Mouse (Mus musculus): Measurements from ENCODE around the gene Disp2. TPM values are rescaled to one million over a fixed set of nuclear protein-coding genes. Genes with fewer than 3 reads are reported as not detected.
A peak's percentile ranks its signal among the peaks of the same experiment; 100 is the strongest.

Disp2 gene
- polyA plus RNA-seq, 1 experiment from 2014 or later: 2.5 TPM

- H3K4me1 ChIP-seq (replicated peaks; ENCODE audit: control insufficient read depth, insufficient read depth, low read length): peaks cover 7% of the 10 kb centered on the region
These were observed 34.7 kb downstream of the Disp2 start, which contains the start of gene Knstrn for GRCm38 (mm10) chr2:118813981-118814836. Gene Knstrn (plus strand): TSS chr2:118814003.

GRCm38 (mm10) chr2:118822800-118823199 lies 43.3 kb downstream of the Disp2 start:
- Histone ChIP-seq H3K4me1 (replicated peaks; ENCODE audit: control insufficient read depth, insufficient read depth, low read length) (no peaks in the 10 kb centered on the region), H3K36me3 (ENCODE audit: control insufficient read depth, insufficient read depth) (peaks cover 38% of the 10 kb centered on the region), H3K9ac (ENCODE audit: low read depth, low read length) (no peak overlapping the region), H3K27ac (ENCODE audit: low read depth, low read length) (no peak overlapping the region), H3K27me3 (replicated peaks; ENCODE audit: control insufficient read depth, insufficient read depth, low read length) (no peaks in the 10 kb centered on the region), H3K4me2 (replicated peaks; ENCODE audit: low read depth) (no peak overlapping the region), H3K9me3 (ENCODE audit: control insufficient read depth) (no peaks in the 10 kb centered on the region), H3K4me3 (ENCODE audit: low read depth, low read length) (no peak overlapping the region)
- no peak for TF ChIP-seq CTCF (IDR thresholded peaks at IDR 0.05; ENCODE audit: low read depth)
- no peak for ATAC-seq
- 89% methylated on average over 5 of the region's 5 CpGs for WGBS

More at GRCm38 (mm10) chr2:118813981-118814836, 34.7 kb downstream of the Disp2 start, which contains the start of gene Knstrn:
- Histone ChIP-seq H3K9ac (ENCODE audit: low read depth, low read length) (peak within 1 kb of the TSS; percentile 67), H3K27me3 (replicated peaks; ENCODE audit: control insufficient read depth, insufficient read depth, low read length) (no peaks in the 10 kb centered on the region), H3K4me2 (replicated peaks; ENCODE audit: low read depth) (peak within 1 kb of the TSS; percentile 98), H3K27ac (ENCODE audit: low read depth, low read length) (peak within 1 kb of the TSS; percentile 46; the same call in 1 of the 2 replicates), H3K9me3 (ENCODE audit: control insufficient read depth) (no peaks in the 10 kb centered on the region), H3K36me3 (ENCODE audit: control insufficient read depth, insufficient read depth) (peaks cover 17% of the 10 kb centered on the region), H3K4me3 (ENCODE audit: low read depth, low read length) (peak within 1 kb of the TSS; percentile 82)
- TF ChIP-seq CTCF (IDR thresholded peaks at IDR 0.05; ENCODE audit: low read depth): peak; percentile 14; the same call in 1 of the 2 replicates
- ATAC-seq: peak; percentile 87
- WGBS: under 1% methylated on average over 49 of the region's 49 CpGs

GRCm38 (mm10) chr2:118824396-118824795 lies 44.9 kb downstream of the Disp2 start:
- Histone ChIP-seq H3K36me3 (ENCODE audit: control insufficient read depth, insufficient read depth) (peaks cover 28% of the 10 kb centered on the region; the same call in 1 of the 2 replicates), H3K27me3 (replicated peaks; ENCODE audit: control insufficient read depth, insufficient read depth, low read length) (no peaks in the 10 kb centered on the region), H3K9ac (ENCODE audit: low read depth, low read length) (no peak overlapping the region), H3K4me2 (replicated peaks; ENCODE audit: low read depth) (no peak overlapping the region), H3K9me3 (ENCODE audit: control insufficient read depth) (no peaks in the 10 kb centered on the region), H3K27ac (ENCODE audit: low read depth, low read length) (no peak overlapping the region), H3K4me3 (ENCODE audit: low read depth, low read length) (no peak overlapping the region), H3K4me1 (replicated peaks; ENCODE audit: control insufficient read depth, insufficient read depth, low read length) (no peaks in the 10 kb centered on the region)
- TF ChIP-seq CTCF (IDR thresholded peaks at IDR 0.05; ENCODE audit: low read depth): no peak
- no peak for ATAC-seq
- 98% methylated on average over 4 of the region's 4 CpGs for WGBS

GRCm38 (mm10) chr2:118829096-118829495 lies 49.6 kb downstream of the Disp2 start:
- Histone ChIP-seq H3K4me1 (replicated peaks; ENCODE audit: control insufficient read depth, insufficient read depth, low read length) (no peaks in the 10 kb centered on the region), H3K4me2 (replicated peaks; ENCODE audit: low read depth) (no peak overlapping the region), H3K9ac (ENCODE audit: low read depth, low read length) (no peak overlapping the region), H3K27ac (ENCODE audit: low read depth, low read length) (no peak overlapping the region), H3K4me3 (ENCODE audit: low read depth, low read length) (no peak overlapping the region), H3K27me3 (replicated peaks; ENCODE audit: control insufficient read depth, insufficient read depth, low read length) (no peaks in the 10 kb centered on the region), H3K9me3 (ENCODE audit: control insufficient read depth) (no peaks in the 10 kb centered on the region), H3K36me3 (ENCODE audit: control insufficient read depth, insufficient read depth) (peaks cover 50% of the 10 kb centered on the region)
- WGBS: 90% methylated on average over 5 of the region's 5 CpGs
- no peak for ATAC-seq
- no peak for TF ChIP-seq CTCF (IDR thresholded peaks at IDR 0.05; ENCODE audit: low read depth)

- Histone ChIP-seq H3K9ac (ENCODE audit: low read depth, low read length) (no peak overlapping the region), H3K27me3 (replicated peaks; ENCODE audit: control insufficient read depth, insufficient read depth, low read length) (no peaks in the 10 kb centered on the region), H3K4me2 (replicated peaks; ENCODE audit: low read depth) (no peak overlapping the region), H3K4me1 (replicated peaks; ENCODE audit: control insufficient read depth, insufficient read depth, low read length) (no peaks in the 10 kb centered on the region), H3K36me3 (ENCODE audit: control insufficient read depth, insufficient read depth) (peaks cover 48% of the 10 kb centered on the region), H3K9me3 (ENCODE audit: control insufficient read depth) (no peaks in the 10 kb centered on the region), H3K4me3 (ENCODE audit: low read depth, low read length) (no peak overlapping the region), H3K27ac (ENCODE audit: low read depth, low read length) (no peak overlapping the region)
- TF ChIP-seq CTCF (IDR thresholded peaks at IDR 0.05; ENCODE audit: low read depth): no peak
- ATAC-seq: no peak
- 93% methylated on average over 6 of the region's 6 CpGs for WGBS
These were observed 54.5 kb downstream of the Disp2 start for GRCm38 (mm10) chr2:118834061-118834460.

- no peak for TF ChIP-seq CTCF (IDR thresholded peaks at IDR 0.05; ENCODE audit: low read depth)
- Histone ChIP-seq H3K36me3 (ENCODE audit: control insufficient read depth, insufficient read depth) (peaks cover 39% of the 10 kb centered on the region), H3K4me3 (ENCODE audit: low read depth, low read length) (no peak overlapping the region), H3K27me3 (replicated peaks; ENCODE audit: control insufficient read depth, insufficient read depth, low read length) (no peaks in the 10 kb centered on the region), H3K4me1 (replicated peaks; ENCODE audit: control insufficient read depth, insufficient read depth, low read length) (no peaks in the 10 kb centered on the region), H3K27ac (ENCODE audit: low read depth, low read length) (no peak overlapping the region), H3K9ac (ENCODE audit: low read depth, low read length) (no peak overlapping the region), H3K9me3 (ENCODE audit: control insufficient read depth) (no peaks in the 10 kb centered on the region), H3K4me2 (replicated peaks; ENCODE audit: low read depth) (no peak overlapping the region)
- no peak for ATAC-seq
- WGBS: 73% methylated on average over 6 of the region's 6 CpGs
These were observed 55.6 kb downstream of the Disp2 start for GRCm38 (mm10) chr2:118835115-118835514.

Data from intestine, postnatal 0 days (tissue).